Mouse (Mus musculus) lung, postnatal 36 days (tissue): Measurements from ENCODE around the gene Ceacam9.
"Not testable (repeated sequence)": the region's sequence is repeated elsewhere in the genome, so short reads cannot be mapped to it uniquely, and the experiment has no call there.

Source experiments
- DNase-seq: peaks from one replicate; pipeline ENCODE4 v3.0.0; 2022; ENCODE audit warnings: mixed read lengths

Gene Ceacam9

DNA sequence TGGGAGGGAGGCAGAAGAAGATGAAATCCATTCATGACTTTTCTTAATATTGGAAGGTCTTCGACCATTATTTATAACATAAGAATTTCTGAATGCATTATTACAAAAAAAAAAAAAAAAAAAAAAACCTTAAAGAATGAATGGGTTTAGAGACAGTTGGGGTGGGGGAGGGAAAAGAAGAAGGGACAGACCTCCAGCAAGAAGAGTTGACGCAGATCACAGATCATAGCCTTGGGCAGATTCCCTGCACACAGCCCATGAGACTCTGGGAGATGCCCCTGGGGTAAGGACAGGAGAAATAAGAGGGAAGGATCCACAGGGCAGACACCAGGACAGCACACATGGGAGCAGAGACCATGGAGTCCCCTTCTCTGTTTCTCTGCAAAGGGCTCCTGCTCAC, at the start of gene Ceacam9:
Gene Ceacam9, plus strand, starts transcription at position 301 of the 400 bp plus-strand sequence.
- no peak for DNase-seq

DNA sequence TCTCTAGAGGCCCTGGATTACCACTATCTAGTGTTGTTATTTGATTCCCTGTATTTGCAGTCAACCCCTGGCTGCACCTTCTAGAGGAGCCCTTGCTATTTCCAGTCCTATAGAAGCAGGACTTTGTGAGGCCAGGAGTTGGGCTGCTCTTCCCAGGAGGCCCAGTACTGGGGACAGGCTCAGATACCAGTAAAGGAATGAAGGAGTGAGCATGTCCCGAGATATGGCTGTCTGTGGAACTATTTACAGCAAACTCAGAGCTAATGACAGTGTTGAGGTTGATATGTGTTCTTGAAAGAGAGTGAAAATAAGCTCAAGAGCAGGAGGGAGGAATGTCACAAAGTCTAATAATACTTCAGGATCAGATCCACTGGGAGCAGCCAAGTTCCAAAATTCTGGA, 47.9 kb upstream of the Ceacam9 start:
- DNase-seq: no peak

DNA sequence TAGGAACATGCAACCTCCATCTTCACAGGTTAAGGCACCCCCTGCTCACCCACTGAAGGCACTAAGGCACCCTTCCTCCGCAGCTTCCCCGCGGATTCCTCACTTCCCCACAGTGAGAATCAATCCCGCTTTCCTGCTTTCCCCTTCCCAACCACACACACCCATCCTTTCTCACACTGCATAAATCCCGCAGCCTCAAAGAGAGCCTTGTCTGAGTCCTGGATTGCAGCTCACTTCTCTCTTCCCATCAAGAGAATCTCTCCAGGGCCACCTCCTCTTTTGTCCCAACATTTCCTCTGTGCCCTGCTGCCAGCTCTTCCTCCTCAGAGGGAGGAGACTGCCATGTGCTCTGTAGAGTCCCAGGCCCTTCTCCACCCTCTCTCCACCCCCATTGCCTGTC, 47.0 kb upstream of the Ceacam9 start:
- DNase-seq: not testable (repeated sequence)

DNA sequence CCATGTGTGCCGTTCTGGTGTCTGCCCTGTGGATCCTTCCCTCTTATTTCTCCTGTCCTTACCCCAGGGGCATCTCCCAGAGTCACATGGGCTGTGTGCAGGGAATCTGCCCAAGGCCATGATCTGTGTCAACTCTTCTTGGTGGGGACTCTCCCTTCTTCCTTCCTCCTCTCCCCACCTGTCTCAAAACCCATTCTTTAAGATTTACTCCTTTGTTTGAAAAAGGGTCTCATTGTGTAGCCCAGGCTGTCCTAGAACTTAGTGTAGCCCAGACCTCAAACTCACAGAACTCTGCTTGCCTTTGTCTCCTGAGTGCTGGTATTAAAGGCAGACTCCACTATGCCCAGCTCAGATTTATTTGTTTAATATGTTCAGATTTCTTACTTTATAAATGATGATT, 46.1 kb upstream of the Ceacam9 start, which contains the start of gene Ceacam15:
Gene Ceacam15, minus strand, starts transcription at position 101 of the 400 bp plus-strand sequence.
- no peak for DNase-seq

DNA sequence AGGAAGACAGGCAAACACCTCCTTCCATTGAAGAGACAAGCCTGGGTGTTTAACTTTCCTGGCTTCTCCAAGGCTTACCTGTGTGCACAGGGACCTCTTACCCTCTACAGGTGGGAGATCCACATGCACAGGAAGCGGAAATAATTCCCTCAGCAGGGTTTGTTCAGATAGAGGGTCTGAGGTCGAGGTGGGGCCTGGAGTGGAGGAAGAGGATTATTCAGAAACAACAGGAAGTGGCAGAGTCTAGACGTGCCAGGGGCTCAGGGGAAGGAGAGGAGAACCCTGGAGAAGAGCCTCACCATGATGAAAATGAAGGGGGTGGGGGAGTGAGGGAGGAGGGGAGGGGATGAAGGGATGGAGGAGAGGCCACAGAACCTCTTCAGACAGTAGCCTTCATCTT, 41.5 kb upstream of the Ceacam9 start:
- DNase-seq: not testable (repeated sequence)

DNA sequence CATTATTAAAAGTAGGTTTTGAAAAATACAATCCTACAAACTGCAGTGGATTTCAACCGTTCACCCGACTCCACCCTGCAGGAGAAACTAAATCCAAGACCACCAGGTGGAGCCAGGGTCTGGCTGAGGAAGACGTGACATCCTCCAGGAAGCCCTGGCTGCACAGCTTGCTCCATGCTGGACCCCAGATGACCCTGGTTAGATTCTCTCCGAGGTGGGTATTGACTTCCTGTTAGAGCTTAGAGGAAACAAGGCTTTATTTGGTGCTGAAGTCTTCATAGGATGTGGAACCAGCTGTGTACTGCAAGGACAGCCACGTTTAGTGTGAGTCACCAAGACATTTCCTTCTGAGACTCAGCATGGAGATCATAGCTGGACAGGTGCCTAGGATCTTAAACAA, 32.5 kb upstream of the Ceacam9 start:
- no peak for DNase-seq

DNA sequence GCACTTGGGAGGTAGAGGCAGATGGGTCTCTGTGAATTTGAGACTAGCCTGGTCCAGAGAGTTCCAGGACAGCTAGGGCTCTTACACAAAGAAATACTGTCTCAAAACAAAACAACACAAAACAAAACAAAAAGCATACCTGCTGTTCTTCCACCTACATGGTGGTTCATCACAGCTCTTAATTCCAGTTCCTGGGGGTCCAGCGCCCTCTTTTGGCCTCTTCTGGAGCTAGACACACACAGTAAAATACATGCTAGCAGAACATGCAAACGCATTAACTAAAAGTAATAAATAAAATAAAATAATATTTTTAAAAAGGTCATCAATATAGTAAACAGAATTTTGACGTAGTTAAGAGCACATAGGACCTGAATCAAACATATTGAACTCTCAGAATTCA, 26.7 kb upstream of the Ceacam9 start:
- DNase-seq: peak; percentile 40

DNA sequence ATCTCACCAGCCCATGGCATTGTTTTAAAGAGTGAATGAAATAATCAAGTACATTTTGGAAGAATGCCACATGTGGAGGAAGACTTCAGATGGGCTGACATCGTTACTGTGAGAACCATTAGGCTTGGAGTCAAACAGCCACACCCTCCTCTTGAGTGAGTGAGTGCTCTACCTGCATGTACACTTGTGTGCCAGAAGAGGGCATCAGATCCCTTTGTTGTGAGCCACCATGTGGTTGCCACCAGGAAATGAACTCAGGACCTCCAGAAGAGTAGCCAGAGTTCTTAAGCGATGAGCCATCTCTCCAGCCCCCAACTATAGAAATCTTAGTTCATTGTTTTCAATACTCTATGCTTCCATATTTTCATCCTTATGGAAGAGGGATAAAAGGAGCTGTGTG, 22.7 kb upstream of the Ceacam9 start:
- no peak for DNase-seq

DNA sequence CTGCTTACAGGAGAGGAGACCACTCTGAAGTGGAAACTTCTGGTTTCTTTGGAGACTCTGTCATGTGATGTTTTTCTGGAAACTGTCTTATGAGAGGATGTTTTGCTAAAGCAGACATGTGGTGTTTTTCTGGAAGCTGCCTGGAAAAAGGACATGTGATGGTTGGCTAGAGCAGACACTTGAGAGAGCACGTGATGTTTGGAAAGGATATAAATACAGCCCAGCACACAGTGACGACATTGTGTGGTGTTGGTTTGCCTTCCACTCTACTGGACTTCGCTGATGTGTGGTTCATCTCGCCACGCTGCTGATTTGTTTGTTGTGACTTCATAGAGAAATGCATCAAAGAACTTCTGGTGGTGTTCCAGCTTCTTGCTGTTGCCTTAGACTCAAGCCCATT, 21.1 kb upstream of the Ceacam9 start:
- DNase-seq: no peak

DNA sequence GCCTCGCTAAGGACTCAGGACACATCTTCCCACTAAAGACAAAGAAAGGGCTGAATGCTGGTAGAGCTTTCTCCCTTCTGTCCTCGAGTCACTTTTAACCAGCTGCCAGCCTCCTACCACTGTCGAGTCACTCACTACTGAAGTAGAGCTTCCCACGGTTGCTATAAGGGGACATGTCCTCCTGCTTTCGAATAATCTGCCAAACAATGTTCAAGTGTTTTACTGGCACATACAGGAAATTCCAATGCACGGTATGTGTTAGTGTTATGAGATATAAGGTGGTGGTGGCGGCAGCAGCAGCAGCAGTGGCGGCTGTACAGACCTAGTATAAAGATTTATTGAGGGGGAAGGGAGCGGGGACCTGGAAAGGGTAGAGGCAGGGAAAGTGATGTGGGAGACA, 15.3 kb upstream of the Ceacam9 start:
- DNase-seq: no peak

DNA sequence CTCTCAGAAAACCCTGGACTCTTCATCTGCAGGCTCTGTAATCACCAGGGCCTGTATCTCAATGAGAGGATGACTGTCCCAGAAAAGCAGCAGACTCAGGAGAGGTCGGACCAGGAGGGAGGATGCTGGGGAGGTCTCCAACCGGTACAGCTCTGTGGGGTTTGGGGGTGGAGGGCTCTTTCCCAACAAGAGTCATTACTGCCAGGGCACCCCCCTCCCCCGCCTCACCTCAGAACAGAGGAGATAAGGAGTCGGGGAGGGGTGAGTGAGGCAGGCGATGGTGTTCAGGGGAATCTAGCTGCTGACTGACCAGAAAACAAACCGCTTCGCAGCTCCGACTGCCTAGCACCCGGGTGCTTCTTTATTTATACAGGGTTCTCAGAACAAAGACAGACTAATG, 13.5 kb upstream of the Ceacam9 start:
- no peak for DNase-seq

DNA sequence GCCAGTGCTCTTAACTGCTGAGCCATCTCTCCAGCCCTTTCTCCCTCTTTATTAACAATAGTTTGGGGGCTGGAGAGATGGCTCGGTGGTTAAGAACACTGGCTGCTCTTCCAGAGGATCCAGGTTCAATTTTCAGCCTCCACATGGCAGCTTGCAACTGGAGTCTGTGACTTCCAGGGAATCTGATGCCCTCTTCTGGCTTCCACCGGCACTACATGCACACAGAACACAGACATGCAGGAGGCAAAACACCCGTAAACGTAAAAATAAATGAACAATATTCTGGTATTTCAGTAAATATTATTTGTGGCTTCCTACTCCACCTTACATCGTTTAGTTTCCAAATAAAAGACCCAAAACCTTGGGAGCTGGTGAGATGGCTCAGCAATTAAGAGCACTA, 11.1 kb upstream of the Ceacam9 start:
- no peak for DNase-seq

DNA sequence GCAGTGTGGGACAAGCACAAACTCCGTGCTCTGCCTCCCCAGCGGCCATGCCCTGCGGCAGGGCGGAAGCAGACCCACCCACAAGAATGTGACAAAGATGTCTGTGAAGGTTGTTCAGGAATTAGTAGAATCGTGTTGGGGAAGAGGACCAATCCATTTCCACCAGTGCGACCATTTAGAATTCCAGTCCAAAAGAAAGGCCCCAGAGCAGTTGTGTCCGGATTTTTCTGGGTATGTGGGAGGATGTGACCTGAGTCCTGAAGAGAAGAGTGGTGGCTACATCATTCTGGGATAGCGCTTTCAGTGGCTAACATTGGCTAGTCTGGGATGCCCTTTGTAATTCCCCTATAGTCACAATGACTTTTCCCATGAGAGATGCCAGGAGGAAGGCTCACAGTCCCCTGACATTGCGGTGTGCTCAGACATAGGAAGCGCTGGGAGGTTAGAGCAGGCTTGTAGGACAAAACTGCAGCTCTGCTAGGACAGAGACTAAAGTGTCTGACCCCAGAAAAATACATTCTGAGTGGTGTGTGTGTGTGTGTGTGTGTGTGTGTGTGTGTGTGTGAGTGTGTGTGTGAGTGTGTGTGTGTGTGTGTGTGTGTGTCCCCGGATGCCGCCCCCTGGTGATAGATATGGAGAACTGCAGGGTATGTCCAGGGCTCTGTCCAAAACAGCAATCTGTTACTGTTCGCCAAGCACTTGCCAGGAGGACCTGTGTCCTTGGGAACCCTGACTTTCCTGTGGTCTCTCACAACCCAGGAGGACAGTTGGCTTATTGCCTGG, 8.9 kb upstream of the Ceacam9 start:
- DNase-seq: no peak

DNA sequence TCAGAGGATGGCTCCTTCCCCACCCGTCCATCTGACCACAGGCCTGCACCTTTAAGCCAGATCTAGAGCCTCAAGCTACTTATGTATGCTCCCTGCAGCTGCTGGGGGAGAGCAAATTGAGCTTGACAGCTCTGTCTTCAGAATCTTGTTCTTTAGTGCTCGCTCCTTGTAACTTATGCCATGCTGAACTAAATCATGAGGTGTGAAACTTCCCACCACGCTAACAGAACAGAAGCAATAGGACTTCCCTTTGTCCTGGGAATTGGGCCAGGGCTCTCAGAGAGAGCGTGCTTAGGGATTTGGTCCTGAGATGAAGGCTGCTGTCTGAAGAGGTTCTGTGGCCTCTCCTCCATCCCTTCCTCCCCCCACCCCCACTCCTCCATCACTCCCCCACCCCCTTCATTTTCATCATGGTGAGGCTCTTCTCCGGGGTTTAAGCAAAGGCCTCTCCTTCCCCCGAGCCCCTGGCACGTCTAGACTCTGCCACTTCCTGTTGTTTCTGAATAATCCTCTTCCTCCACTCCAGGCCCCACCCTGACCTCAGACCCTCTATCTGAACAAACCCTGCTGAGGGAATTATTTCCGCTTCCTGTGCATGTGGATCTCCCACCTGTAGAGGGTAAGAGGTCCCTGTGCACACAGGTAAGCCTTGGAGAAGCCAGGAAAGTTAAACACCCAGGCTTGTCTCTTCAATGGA, 5.1 kb upstream of the Ceacam9 start:
- not testable (repeated sequence) for DNase-seq

DNA sequence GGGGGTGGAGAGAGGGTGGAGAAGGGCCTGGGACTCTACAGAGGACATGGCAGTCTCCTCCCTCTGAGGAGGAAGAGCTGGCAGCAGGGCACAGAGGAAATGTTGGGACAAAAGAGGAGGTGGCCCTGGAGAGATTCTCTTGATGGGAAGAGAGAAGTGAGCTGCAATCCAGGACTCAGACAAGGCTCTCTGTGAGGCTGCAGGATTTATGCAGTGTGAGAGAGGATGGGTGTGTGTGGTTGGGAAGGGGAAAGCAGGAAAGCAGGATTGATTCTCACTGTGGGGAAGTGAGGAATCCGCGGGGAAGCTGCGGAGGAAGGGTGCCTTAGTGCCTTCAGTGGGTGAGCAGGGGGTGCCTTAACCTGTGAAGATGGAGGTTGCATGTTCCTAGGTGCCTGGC, 761 bp downstream of the Ceacam9 start:
- not testable (repeated sequence) for DNase-seq

DNA sequence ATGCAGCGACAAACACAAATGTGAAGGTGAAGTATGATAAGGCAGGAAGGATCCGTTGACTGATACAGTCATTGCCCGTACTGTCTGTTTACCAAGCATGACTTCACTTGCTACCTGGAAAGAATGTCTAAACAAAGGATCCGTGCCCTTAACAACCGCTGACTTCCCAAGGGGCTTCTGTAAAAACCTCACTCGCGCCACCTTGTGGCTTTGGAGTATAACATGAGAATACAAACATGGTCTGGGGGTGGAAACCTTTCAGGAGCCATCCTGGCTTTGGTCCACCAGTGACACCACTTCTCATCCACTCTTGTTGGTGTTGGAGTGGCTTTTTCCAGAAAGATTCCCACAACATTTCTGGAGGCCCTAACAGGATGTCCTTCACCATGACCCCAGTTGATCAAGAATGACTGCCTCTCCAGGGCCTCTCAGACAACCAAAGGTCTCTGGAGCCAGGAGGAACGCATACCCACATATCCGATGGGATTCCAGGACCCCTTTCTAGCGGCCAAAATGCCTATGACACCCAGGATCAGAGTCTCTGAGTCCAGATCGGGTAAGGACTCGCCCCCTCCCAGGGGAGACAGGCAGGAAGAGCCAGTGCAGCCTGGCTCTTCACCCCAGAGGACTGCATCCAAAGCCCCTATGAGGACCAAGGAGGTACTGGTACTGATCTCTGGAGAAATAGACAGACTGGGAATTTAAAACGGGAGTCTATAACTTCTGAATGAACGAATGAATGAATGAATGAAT, 7.0 kb downstream of the Ceacam9 start:
- DNase-seq: peak; percentile 77

DNA sequence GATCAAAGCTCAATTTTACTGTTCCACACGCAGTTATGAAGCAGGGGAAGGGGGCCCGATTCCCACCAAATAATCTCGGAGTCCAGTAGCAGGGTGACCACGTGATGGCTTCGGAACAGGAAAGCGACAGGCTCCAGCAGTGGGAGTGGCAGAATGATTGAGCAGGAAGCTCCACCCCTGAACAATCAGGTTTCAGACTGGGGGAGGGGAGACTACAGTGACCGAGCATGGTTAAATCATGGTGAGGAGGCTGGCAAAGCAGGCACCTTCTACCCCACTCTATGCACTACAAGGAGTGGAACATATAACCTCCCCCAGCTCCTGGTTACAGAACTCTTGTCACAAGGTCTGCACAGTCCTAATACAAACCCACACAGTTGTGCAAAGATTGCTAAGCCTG, 7.8 kb downstream of the Ceacam9 start:
- peak; percentile 66 for DNase-seq

DNA sequence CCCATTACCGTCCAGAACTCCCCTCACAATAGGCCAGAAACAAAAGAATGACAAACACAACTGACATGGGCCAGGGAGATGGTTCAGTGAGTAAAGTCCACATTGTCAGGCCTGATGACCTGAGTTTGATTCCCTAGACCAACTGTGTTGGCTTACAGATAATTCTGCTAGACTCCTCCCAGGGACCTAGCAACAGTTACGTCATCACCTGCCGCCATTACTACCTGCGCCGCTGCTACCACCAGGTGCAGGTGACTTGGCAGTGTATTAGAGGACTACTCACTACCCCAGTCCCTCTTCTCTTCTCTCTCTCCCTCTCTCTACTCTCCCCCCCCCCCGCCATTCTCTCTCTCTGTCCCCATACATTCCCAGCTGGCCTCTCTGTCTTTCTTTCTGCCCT, 9.1 kb downstream of the Ceacam9 start:
- no peak for DNase-seq

DNA sequence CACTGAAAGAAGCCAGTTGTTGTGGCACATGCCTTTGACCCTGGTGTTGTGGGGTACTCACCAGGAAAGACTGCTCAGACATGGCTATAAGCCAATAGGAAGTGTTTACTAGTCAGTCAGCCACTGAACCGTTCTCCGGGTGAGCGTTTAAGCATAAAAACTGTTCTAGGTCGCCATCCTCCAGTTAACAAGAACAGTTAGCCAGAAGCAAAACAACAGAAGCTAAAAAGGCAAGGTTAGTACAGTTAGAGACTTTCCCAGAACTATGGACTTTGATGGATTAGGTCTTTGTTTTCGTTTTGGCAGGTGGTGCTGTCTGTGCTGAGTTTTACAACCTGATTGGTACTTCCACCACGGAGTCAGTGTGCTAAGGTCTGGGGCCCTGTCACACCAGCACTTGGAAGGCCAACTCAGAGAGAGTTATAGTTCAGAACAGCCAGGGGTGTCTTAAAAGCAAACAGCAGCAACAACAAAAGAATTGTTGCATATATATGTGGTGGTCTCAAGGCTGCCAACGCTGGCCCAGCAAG, 10.2 kb downstream of the Ceacam9 start:
- no peak for DNase-seq

DNA sequence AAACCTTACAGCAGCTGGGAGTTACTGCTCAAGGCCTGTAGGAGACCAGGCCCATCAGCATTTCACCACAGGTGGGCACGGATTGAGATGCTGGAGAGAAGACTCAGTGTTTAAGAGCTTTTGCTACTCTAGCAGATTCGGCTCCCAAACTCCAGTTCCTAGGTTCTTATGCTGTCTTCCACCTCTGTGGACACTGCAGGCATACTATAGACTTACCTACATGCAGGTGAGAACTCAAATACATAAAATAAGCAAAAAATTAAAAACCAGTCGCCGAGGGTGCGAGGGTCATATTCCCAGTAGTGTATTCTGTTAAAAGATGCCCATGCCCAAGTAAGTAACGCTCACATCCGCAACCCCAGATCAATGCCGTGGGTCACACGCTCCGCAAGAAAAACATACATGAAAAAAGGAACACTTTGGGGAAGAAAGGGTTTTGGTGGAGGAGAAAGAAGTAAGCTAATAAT, 15.9 kb downstream of the Ceacam9 start:
- DNase-seq: no peak

DNA sequence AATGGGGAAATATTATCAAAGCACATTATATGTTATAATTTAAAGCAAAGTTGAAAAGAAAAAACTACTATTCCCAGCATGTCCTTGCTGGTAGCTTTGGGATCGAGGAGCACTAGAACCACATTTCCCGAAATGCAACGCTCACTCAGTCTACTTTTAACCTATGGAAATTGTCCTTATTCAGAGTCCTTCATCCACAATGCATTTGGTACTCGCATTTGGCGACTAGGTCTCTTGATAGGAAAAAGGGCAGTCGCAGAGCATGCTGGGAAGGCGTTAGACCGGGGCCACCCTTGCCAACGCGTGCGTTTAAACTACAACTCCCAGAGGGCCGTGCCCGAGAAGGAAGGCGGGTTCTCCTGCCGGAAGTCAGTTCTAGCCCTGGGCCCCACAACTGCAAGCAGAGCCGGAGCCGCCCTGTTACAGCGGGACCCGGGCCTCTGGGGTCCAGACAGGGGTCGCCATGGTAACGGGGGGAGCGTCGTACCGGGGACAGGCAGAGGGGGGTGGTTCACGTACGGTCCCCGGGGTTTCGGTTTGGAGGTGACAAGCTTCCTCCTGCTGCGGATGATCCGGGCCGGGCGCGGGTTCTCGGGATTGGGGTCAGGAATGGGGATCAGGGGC, 16.5 kb downstream of the Ceacam9 start, which contains the start of gene Ap2s1:
Gene Ap2s1, plus strand, starts transcription at position 338 of the 624 bp plus-strand sequence.
- DNase-seq: peak; percentile 99

DNA sequence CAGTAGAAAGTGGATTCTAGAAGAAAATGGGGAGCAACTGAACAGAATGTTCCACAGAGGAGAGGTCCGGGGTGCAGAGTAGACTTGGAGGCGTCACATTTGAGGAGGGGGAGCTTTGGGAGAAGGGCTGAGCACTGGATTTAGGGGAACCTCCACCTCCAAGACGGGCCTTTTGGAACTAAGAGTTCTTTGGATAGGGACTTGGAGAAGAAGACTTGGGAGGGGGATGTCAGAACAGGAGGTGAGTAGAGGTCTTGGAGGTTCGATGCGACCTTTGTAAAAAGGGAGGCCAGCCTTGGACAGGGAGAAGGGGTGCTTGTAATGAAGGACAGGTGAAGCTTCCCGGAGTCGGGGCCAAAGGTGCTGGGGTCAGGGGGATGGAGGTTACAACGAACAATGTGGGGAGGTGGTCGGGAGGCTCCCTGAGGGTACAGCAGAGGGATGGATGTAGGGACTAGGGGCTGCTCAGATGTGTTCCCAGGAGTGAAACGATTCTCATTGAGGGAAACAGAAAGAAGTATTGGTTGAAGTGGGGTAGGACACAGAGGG, 17.4 kb downstream of the Ceacam9 start:
- DNase-seq: no peak
